Mouse (Mus musculus) lung, embryonic 14.5 days (tissue): ENCODE data around the gene Cep295nl. TPM values are rescaled to one million over a fixed set of nuclear protein-coding genes. Genes with fewer than 3 reads are reported as not detected.

Source experiments
- ATAC-seq: fragments of 200-750 bp; cut with Nextera tagmentation; 2 replicates; pipeline ENCODE4 v1.8.0; 2017; ENCODE audit warnings: mild to moderate bottlenecking, moderate TSS enrichment, moderate library complexity; ENCODE audit not compliant: insufficient read depth
- DNase-seq: peaks from one replicate; pipeline ENCODE4 v3.0.0-alpha.2; 2015
- H3K27ac ChIP-seq: fragments of 300-500 bp; sonication (generic); 2 replicates; pipeline ENCODE4 v1.5.1; 2014; ENCODE audit warnings: low read depth, mild to moderate bottlenecking, moderate library complexity
- H3K27me3 ChIP-seq: fragments of 300-500 bp; sonication (generic); 2 replicates; pipeline ENCODE4 v1.6.1; 2014; ENCODE audit warnings: low read length, control low read depth; ENCODE audit not compliant: insufficient read depth
- H3K36me3 ChIP-seq: fragments of 300-500 bp; sonication (generic); 2 replicates; pipeline ENCODE4 v1.6.1; 2014; ENCODE audit warnings: control low read depth; ENCODE audit not compliant: insufficient read depth
- H3K4me1 ChIP-seq: fragments of 300-500 bp; sonication (generic); 2 replicates; pipeline ENCODE4 v1.6.1; 2014; ENCODE audit warnings: antibody characterized with exemption, control low read depth; ENCODE audit not compliant: insufficient read depth
- H3K4me2 ChIP-seq: fragments of 300-500 bp; sonication (generic); 2 replicates; pipeline ENCODE4 v1.6.1; 2014; ENCODE audit warnings: mild to moderate bottlenecking
- H3K4me3 ChIP-seq: fragments of 300-500 bp; sonication (generic); 2 replicates; pipeline ENCODE4 v1.5.1; 2014; ENCODE audit warnings: low read depth, low read length
- H3K9ac ChIP-seq: fragments of 300-500 bp; sonication (generic); 2 replicates; pipeline ENCODE4 v1.6.1; 2014
- H3K9me3 ChIP-seq: fragments of 300-500 bp; sonication (generic); 2 replicates; pipeline ENCODE4 v1.6.1; 2016; ENCODE audit warnings: low read depth, low read length, control low read depth
- CTCF ChIP-seq: IDR thresholded peaks from 2 replicates; pipeline ENCODE4 v1.5.1; 2016; ENCODE audit warnings: antibody characterized with exemption, low read depth
- WGBS: fragments of 180-500 bp; shearing (Covaris S2); extraction: QIAGEN DNeasy Blood & Tissue Kit; methylation state at CpG from one replicate; pipeline ENCODE4 v1.1.7; 2014; 5-methylcytosine and 5-hydroxymethylcytosine counted together
- polyA plus RNA-seq: library from polyadenylated mRNA; unstranded; fragments of >200 nt; fragmentation: Nextera tagmentation; extraction: Ambion mirVana; gene quantifications from 2 replicates; pipeline ENCODE4 v1.2.1, GENCODE M21; 2014

Gene Cep295nl
- polyA plus RNA-seq, 1 experiment from 2014 or later, result 0.62 TPM

DNA sequence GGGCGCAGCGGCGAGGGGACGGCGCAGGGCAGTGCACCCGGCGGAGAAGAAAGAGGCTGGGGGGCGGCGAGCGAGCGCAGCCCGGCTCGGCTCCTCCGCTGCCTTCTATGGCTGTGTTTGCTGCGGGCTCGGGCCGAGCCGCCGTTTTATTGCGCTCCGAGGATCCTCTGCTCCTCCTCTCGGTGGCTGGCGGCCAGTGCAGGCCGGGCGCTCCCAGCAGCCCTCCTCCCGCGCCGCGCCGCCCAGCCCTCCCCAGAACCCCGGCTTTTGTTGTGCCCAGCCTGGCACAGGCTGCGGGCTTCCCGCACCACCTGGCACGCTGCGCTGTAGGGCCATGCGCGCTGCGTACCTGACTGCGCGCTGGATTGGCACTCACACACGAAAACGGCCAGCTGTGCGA lies 12.9 kb upstream of the Cep295nl start:
- H3K27me3 ChIP-seq, result no peaks in the 10 kb centered on the region
- peak overlapping the region; percentile 83 for H3K4me3 ChIP-seq
- H3K9ac ChIP-seq, result peak overlapping the region; percentile 93
- peak; percentile 63 for TF ChIP-seq CTCF
- H3K4me1 ChIP-seq, result peaks cover 20% of the 10 kb centered on the region
- peak; percentile 94 for DNase-seq
- peak; percentile 91 for ATAC-seq
- WGBS, result under 1% methylated on average over 39 of the region's 43 CpGs
- peak overlapping the region; percentile 81 for H3K4me2 ChIP-seq
- H3K27ac ChIP-seq, result peak overlapping the region; percentile 91
- H3K36me3 ChIP-seq, result peaks cover 12% of the 10 kb centered on the region; the same call in 1 of the 2 replicates
- no peaks in the 10 kb centered on the region for H3K9me3 ChIP-seq

DNA sequence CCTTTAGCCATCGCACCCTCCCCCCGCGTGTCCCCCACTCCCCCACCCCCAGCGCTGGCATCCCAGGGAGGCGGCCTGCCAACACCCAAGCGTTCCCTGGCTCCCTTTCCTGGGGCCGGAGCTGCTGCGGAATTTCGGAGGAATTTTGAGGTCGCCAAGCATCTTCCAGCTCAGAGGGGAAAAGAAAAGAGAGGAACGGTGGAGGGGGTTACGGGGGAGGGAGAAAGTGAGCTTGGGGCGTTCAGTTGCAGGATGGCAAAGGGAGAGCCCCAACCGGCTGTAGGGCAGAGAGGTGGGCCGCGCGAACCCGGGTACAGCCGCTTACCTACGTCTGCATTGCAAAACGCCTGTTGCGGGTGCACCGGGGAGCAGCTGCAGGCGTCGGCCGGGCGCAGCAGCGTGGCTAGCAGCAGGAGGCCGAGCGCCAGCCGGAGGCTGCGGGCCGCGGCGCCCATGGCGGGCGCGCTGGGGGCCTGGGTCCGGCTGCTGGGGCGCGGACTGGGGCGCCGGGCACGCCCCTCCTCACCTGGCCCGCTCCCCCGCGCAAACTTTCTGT lies 12.4 kb upstream of the Cep295nl start:
- DNase-seq, result peak; percentile 47
- Histone ChIP-seq H3K4me2 (peak overlapping the region; percentile 81), H3K9me3 (no peaks in the 10 kb centered on the region), H3K36me3 (peaks cover 12% of the 10 kb centered on the region; the same call in 1 of the 2 replicates), H3K9ac (peak overlapping the region; percentile 93), H3K4me3 (peak overlapping the region; percentile 83), H3K4me1 (peaks cover 20% of the 10 kb centered on the region), H3K27ac (peak overlapping the region; percentile 91), H3K27me3 (no peaks in the 10 kb centered on the region)
- ATAC-seq, result peak; percentile 14; the same call in 1 of the 2 replicates
- TF ChIP-seq CTCF, result no peak
- WGBS, result under 1% methylated on average over 47 of the region's 47 CpGs

DNA sequence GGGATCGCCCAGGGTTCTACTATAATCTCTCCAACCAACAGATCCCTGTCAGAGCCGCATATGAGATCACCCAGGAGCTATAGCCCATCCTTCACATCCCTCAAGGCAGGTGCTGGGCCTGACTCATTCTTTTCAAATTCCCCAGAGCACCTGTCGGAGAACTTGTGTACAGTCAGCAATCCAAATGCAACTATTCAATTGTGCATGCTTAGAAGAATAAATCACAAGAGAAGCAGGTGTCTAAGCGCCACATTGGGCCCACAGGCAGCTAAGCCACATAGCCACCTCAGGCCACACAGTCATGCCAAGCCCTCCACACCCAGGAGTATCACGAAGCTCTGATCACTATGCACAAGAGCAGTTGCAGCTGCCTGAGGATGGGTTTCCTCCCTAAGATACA lies 7.2 kb upstream of the Cep295nl start:
- 0 out of 2 replicates have a peak overlapping the region, but pooled peaks have one; percentile 65 for H3K27ac ChIP-seq
- no peaks in the 10 kb centered on the region for H3K9me3 ChIP-seq
- WGBS, result 79% methylated on average over 5 of the region's 5 CpGs
- no peaks in the 10 kb centered on the region for H3K27me3 ChIP-seq
- peaks cover 29% of the 10 kb centered on the region for H3K4me1 ChIP-seq
- DNase-seq, result no peak
- peak overlapping the region; percentile 32; the same call in 1 of the 2 replicates for H3K9ac ChIP-seq
- H3K36me3 ChIP-seq, result peaks cover 12% of the 10 kb centered on the region; the same call in 1 of the 2 replicates
- peak overlapping the region; percentile 5; the same call in 1 of the 2 replicates for H3K4me2 ChIP-seq
- no peak for TF ChIP-seq CTCF
- ATAC-seq, result no peak
- H3K4me3 ChIP-seq, result no peak overlapping the region

- Histone ChIP-seq H3K4me3 (no peak overlapping the region), H3K4me1 (peaks cover 26% of the 10 kb centered on the region), H3K27me3 (no peaks in the 10 kb centered on the region), H3K9me3 (no peaks in the 10 kb centered on the region), H3K9ac (peak overlapping the region; percentile 32; the same call in 1 of the 2 replicates), H3K27ac (peak overlapping the region; percentile 65; the same call in 1 of the 2 replicates), H3K4me2 (peak overlapping the region; percentile 5; the same call in 1 of the 2 replicates), H3K36me3 (peaks cover 12% of the 10 kb centered on the region; the same call in 1 of the 2 replicates)
- DNase-seq (peak; percentile 74), ATAC-seq (peak; percentile 55)
- WGBS, result 35% methylated on average over 5 of the region's 5 CpGs
- TF ChIP-seq CTCF, result no peak
Observed at GRCm38 (mm10) chr11:118348877-118349276, 6.6 kb upstream of the Cep295nl start.

- no peak overlapping the region for H3K9ac ChIP-seq
- H3K4me3 ChIP-seq, result no peak overlapping the region
- H3K4me1 ChIP-seq, result peaks cover 24% of the 10 kb centered on the region
- peak overlapping the region; percentile 22; the same call in 1 of the 2 replicates for H3K27ac ChIP-seq
- H3K9me3 ChIP-seq, result no peaks in the 10 kb centered on the region
- DNase-seq (no peak), ATAC-seq (no peak)
- WGBS, result 50% methylated on average over 3 of the region's 3 CpGs
- no peaks in the 10 kb centered on the region for H3K27me3 ChIP-seq
- peaks cover 12% of the 10 kb centered on the region; the same call in 1 of the 2 replicates for H3K36me3 ChIP-seq
- no peak for TF ChIP-seq CTCF
- 0 out of 2 replicates have a peak overlapping the region, but pooled peaks have one; percentile 5 for H3K4me2 ChIP-seq
Observed at GRCm38 (mm10) chr11:118348419-118348818, 6.1 kb upstream of the Cep295nl start.

DNA sequence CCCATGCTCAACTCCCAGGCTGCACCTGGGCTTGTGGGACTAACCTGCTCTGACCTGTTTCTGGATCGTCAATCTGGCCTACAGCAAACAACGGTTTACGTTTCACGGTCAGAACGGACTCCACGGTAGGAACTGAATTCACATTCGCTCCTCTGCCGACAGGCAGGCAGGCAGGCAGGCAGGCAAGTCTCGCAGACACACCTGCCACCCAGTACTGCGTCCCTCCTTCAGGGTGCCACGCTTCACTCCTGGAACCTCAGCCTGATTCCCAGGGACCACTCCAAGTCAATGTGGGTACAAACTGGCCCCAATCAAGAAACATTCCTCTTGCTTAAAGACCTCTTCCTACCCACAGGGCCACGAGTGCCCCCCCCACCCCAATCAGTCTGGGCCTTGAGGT lies 5.6 kb upstream of the Cep295nl start:
- TF ChIP-seq CTCF, result no peak
- ATAC-seq (no peak), DNase-seq (no peak)
- H3K4me2 ChIP-seq, result no peak overlapping the region
- H3K4me1 ChIP-seq, result peaks cover 20% of the 10 kb centered on the region
- no peak overlapping the region for H3K4me3 ChIP-seq
- peaks cover 12% of the 10 kb centered on the region; the same call in 1 of the 2 replicates for H3K36me3 ChIP-seq
- 79% methylated on average over 12 of the region's 12 CpGs for WGBS
- no peaks in the 10 kb centered on the region for H3K27me3 ChIP-seq
- no peaks in the 10 kb centered on the region for H3K9me3 ChIP-seq
- no peak overlapping the region for H3K9ac ChIP-seq
- no peak overlapping the region for H3K27ac ChIP-seq

DNA sequence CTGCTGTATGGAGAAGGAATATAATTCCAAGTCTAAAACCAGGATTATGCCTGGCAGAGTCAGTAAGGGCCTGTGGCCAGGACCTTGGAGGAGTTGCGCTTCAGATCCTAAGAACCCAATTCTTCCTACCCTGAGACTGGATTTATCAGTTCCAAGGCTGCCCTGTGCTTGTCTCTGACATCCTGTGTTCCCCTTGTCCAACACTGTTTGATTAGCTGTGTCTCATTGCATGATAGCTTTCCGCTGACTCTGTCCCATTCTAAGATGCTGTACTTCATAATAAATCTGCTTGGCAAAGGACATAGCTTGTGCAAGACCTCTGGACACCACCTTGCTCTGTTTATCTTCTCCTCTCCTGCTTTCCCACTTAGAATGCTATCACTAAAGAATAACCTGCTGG lies 5.1 kb upstream of the Cep295nl start:
- no peaks in the 10 kb centered on the region for H3K9me3 ChIP-seq
- no peak overlapping the region for H3K9ac ChIP-seq
- TF ChIP-seq CTCF, result no peak
- H3K4me3 ChIP-seq, result no peak overlapping the region
- no peaks in the 10 kb centered on the region for H3K27me3 ChIP-seq
- H3K27ac ChIP-seq, result no peak overlapping the region
- WGBS, result 74% methylated on average over 2 of the region's 2 CpGs
- H3K36me3 ChIP-seq, result peaks cover 7% of the 10 kb centered on the region; the same call in 1 of the 2 replicates
- peaks cover 20% of the 10 kb centered on the region for H3K4me1 ChIP-seq
- no peak for ATAC-seq
- DNase-seq, result no peak
- H3K4me2 ChIP-seq, result no peak overlapping the region
